Mouse (Mus musculus) heart, embryonic 10.5 days (tissue): ENCODE results near the gene Ccdc149. TPM values are rescaled to one million over a fixed set of nuclear protein-coding genes. Genes with fewer than 3 reads are reported as not detected.

Experiments
- DNase-seq: peaks from one replicate; pipeline ENCODE4 v3.0.0-alpha.2; 2017; ENCODE audit warnings: low spot score
- H3K27ac ChIP-seq: fragments of 300-500 bp; sonication (generic); 2 replicates; pipeline ENCODE4 v1.5.1; 2016; ENCODE audit warnings: mild to moderate bottlenecking
- H3K27me3 ChIP-seq: fragments of 300-500 bp; sonication (generic); 2 replicates; pipeline ENCODE4 v1.6.1; 2016; ENCODE audit warnings: mild to moderate bottlenecking; ENCODE audit not compliant: poor library complexity, insufficient read depth, severe bottlenecking
- H3K36me3 ChIP-seq: fragments of 300-500 bp; sonication (generic); 2 replicates; pipeline ENCODE4 v1.6.1; 2016; ENCODE audit warnings: mild to moderate bottlenecking, moderate library complexity
- H3K4me1 ChIP-seq: fragments of 300-500 bp; sonication (generic); 2 replicates; pipeline ENCODE4 v1.6.1; 2016; ENCODE audit warnings: mild to moderate bottlenecking
- H3K4me3 ChIP-seq: fragments of 300-500 bp; sonication (generic); 2 replicates; pipeline ENCODE4 v1.5.1; 2016; ENCODE audit warnings: mild to moderate bottlenecking, moderate library complexity
- H3K9me3 ChIP-seq: fragments of 300-500 bp; sonication (generic); 2 replicates; pipeline ENCODE4 v1.6.1; 2016; ENCODE audit warnings: mild to moderate bottlenecking, moderate library complexity
- WGBS: fragments of 180-500 bp; shearing (Covaris S2); methylation state at CpG from one replicate; pipeline ENCODE4 v1.1.7; 2016; 5-methylcytosine and 5-hydroxymethylcytosine counted together
- polyA plus RNA-seq: library from polyadenylated mRNA; unstranded; fragments of >200 nt; fragmentation: Nextera tagmentation; extraction: Ambion mirVana; gene quantifications from 2 replicates; pipeline ENCODE4 v1.2.1, GENCODE M21; 2016

Gene Ccdc149
- polyA plus RNA-seq, result 1.5 and 2.5 TPM in 2 replicates

DNA sequence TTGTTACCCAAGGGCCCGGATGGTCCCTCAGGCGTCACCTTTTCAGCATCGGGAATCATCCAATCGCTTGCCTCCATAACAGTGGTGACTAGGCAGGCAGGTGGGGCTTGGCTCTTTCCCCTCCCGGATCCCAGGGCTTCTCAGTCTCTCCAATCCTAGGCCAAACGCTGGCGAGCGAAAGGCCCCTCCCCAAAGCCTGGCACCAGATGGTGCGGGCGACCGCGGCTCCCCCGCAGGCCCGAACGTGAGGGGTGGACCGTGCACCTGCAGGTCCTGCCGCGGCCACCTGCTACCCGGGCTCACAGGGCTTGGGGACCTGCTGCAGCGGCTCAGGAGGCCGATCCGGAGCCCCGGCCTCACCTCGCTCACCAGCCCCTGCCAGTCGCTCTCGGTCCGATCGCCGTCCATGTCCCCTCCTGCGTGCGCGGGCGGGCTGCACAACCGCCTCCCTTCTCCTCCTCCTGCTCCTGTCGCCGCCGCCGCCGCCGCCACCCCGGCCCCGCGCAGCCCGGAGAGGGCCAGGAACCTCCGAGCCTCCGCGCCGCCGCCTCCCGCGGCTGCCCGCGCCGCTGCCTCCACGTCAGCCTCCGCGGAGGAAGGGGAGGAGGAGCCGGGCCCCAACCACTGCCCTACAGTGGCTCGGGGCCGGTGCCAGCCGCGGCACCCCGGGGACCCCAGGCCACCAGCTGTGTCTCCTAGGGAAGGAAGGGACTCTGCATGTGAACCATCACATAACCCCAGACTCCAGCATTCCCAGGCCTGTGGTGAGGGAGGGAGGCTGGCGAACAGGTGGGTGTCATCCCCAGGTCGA is at the start of gene Ccdc149:
TSS of gene Ccdc149 (minus strand) at position 531 of the 811 bp plus-strand sequence.
- Histone ChIP-seq H3K27ac (peak within 1 kb of the TSS; percentile 84), H3K27me3 (peaks cover 16% of the 10 kb centered on the region; the same call in 1 of the 2 replicates), H3K36me3 (no peaks in the 10 kb centered on the region), H3K4me3 (peak within 1 kb of the TSS; percentile 68), H3K4me1 (peaks cover 15% of the 10 kb centered on the region), H3K9me3 (no peaks in the 10 kb centered on the region)
- 1% methylated on average over 48 of the region's 65 CpGs for WGBS
- peak; percentile 81 for DNase-seq

- Histone ChIP-seq H3K27ac (no peak overlapping the region), H3K9me3 (peaks cover 6% of the 10 kb centered on the region), H3K27me3 (peaks cover 14% of the 10 kb centered on the region), H3K4me1 (0 out of 2 replicates have a peak, but pooled peaks cover 4% of the 10 kb centered on the region), H3K36me3 (0 out of 2 replicates have a peak, but pooled peaks cover 2% of the 10 kb centered on the region), H3K4me3 (no peak overlapping the region)
- DNase-seq, result no peak
- 84% methylated on average over 2 of the region's 2 CpGs for WGBS
These were observed 48.6 kb upstream of the Ccdc149 start for GRCm38 (mm10) chr5:52519921-52520320.

GRCm38 (mm10) chr5:52516072-52516476 is 44.8 kb upstream of the Ccdc149 start:
- no peak for DNase-seq
- H3K36me3 ChIP-seq, result 0 out of 2 replicates have a peak, but pooled peaks cover 2% of the 10 kb centered on the region
- H3K4me3 ChIP-seq, result peak overlapping the region; percentile 53
- 26% methylated on average over 21 of the region's 21 CpGs for WGBS
- no peak overlapping the region; the same call in 1 of the 2 replicates for H3K27ac ChIP-seq
- peaks cover 6% of the 10 kb centered on the region for H3K9me3 ChIP-seq
- peaks cover 11% of the 10 kb centered on the region for H3K27me3 ChIP-seq
- 0 out of 2 replicates have a peak, but pooled peaks cover 4% of the 10 kb centered on the region for H3K4me1 ChIP-seq

GRCm38 (mm10) chr5:52515246-52516021 is 44.1 kb upstream of the Ccdc149 start:
- H3K9me3 ChIP-seq, result peaks cover 6% of the 10 kb centered on the region
- H3K36me3 ChIP-seq, result 0 out of 2 replicates have a peak, but pooled peaks cover 2% of the 10 kb centered on the region
- no peak overlapping the region for H3K27ac ChIP-seq
- 34% methylated on average over 22 of the region's 22 CpGs for WGBS
- H3K4me3 ChIP-seq, result peak overlapping the region; percentile 53
- peaks cover 11% of the 10 kb centered on the region for H3K27me3 ChIP-seq
- no peak for DNase-seq
- H3K4me1 ChIP-seq, result 0 out of 2 replicates have a peak, but pooled peaks cover 4% of the 10 kb centered on the region

DNA sequence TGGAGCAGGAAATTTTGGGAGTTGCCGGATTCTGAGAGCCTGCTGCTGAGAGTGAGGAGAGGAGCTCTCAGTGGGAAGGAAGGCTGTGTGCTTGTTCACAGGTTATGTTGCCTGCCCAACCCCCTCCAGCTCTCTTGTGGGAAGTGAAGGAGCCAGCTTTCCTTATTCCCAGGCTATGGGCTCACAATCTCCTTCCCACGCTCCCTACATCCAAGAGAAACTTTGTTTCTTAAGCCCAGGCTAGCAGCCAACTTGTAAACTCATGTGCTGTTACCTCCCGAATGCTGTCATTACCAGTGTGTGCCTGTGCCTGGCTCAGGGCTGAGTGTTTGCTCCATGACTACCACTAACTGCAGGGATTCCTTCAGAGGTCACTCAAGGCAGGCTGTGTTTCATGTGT is 39.8 kb upstream of the Ccdc149 start:
- Histone ChIP-seq H3K9me3 (no peaks in the 10 kb centered on the region), H3K4me1 (peaks cover 5% of the 10 kb centered on the region; the same call in 1 of the 2 replicates), H3K36me3 (no peaks in the 10 kb centered on the region), H3K4me3 (no peak overlapping the region), H3K27me3 (peaks cover 2% of the 10 kb centered on the region; the same call in 1 of the 2 replicates), H3K27ac (no peak overlapping the region)
- WGBS, result 67% methylated on average over 3 of the region's 3 CpGs
- no peak for DNase-seq

DNA sequence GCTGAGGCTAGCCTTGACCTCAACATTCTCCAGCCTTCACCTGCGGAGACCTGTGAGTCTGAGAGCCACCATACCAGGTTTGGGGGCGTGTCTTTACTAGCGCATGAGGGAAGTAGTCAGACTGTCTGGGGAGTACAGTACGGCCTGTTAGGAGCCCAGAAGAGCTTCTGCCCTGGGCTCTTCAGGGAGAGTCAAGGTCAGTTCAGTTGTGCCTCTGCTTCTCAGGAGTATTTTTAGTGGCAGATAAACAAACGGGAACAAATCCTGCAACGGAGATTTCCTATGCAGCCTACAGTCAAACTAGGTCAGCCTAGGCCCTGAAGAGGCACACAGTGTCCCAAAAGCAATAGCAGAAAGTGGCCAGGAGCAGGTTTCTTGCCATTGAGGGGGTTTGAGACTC is 38.1 kb upstream of the Ccdc149 start:
- no peak for DNase-seq
- no peaks in the 10 kb centered on the region for H3K27me3 ChIP-seq
- WGBS, result 56% methylated on average over 6 of the region's 6 CpGs
- no peak overlapping the region for H3K4me3 ChIP-seq
- no peaks in the 10 kb centered on the region for H3K36me3 ChIP-seq
- peaks cover 3% of the 10 kb centered on the region; the same call in 1 of the 2 replicates for H3K4me1 ChIP-seq
- H3K27ac ChIP-seq, result peak overlapping the region; percentile 70; the same call in 1 of the 2 replicates
- no peaks in the 10 kb centered on the region for H3K9me3 ChIP-seq

GRCm38 (mm10) chr5:52504666-52505065 is 33.3 kb upstream of the Ccdc149 start:
- DNase-seq, result no peak
- Histone ChIP-seq H3K27me3 (no peaks in the 10 kb centered on the region), H3K4me3 (no peak overlapping the region), H3K9me3 (no peaks in the 10 kb centered on the region), H3K27ac (no peak overlapping the region), H3K36me3 (no peaks in the 10 kb centered on the region), H3K4me1 (peaks cover 1% of the 10 kb centered on the region; the same call in 1 of the 2 replicates)
- WGBS, result 84% methylated on average over 13 of the region's 13 CpGs

DNA sequence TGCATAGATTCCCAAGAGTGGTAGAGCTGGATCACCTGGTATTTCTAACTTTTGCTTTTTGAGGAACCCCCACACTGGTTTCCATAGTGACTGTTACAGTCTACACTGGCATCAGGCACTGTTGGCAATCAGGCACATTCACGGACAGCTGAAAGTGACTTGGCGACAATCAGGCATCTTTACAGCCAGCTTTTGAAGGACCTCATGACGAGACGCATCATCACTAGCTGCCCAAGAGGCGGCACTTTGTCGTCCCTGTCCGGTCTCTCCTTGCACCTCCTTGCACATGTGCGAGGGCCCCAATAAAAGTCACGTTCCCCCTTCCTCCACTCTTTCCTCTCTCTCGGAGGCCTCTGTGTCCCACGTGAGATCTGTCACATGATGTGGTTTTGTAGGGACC is 32.8 kb upstream of the Ccdc149 start:
- H3K4me3 ChIP-seq, result no peak overlapping the region
- WGBS, result 83% methylated on average over 11 of the region's 11 CpGs
- H3K9me3 ChIP-seq, result no peaks in the 10 kb centered on the region
- no peak overlapping the region for H3K27ac ChIP-seq
- no peaks in the 10 kb centered on the region for H3K4me1 ChIP-seq
- H3K27me3 ChIP-seq, result no peaks in the 10 kb centered on the region
- H3K36me3 ChIP-seq, result no peaks in the 10 kb centered on the region
- no peak for DNase-seq

DNA sequence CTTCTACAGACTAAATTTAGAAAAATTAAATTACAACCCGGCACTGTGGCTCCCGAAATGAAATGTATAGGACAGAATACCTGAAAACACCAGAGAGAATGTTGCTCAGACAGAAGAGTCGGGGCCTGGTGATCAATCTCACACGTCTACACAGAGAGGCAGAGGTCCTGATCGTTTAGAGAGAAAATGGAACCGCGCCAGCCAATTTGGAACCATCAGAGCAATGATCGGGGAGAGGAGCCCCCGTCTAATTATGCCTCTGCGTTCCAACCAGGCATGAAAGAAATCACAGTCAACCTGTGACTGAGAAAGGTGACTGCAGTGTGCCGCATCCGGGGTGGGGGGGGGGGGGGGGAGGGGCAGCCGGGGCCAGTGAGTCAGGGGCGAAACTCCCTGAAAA is 24.4 kb upstream of the Ccdc149 start:
- H3K27me3 ChIP-seq, result no peaks in the 10 kb centered on the region
- no peak overlapping the region for H3K4me3 ChIP-seq
- no peaks in the 10 kb centered on the region for H3K9me3 ChIP-seq
- DNase-seq, result no peak
- no peak overlapping the region for H3K27ac ChIP-seq
- H3K4me1 ChIP-seq, result no peaks in the 10 kb centered on the region
- 68% methylated on average over 14 of the region's 14 CpGs for WGBS
- no peaks in the 10 kb centered on the region for H3K36me3 ChIP-seq

DNA sequence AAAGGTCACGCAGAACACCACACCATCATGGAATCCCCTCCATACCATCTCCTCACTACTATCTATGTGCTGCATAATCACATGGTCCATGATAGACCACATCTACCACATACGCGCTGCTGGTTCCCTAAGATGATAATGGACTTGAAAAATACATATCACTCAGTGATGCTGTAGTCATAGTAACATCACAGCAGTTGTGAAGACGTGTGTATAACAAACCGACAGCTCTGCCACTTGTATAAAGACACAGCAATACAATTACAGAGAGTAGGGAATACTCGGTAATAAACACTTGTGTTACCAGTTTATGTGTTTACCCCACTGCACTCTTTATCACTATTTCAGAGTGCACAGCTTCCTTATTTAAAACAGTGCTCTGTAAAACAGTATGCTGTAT is 20.2 kb upstream of the Ccdc149 start:
- Histone ChIP-seq H3K36me3 (no peaks in the 10 kb centered on the region), H3K4me3 (no peak overlapping the region), H3K4me1 (no peaks in the 10 kb centered on the region), H3K27me3 (no peaks in the 10 kb centered on the region), H3K9me3 (no peaks in the 10 kb centered on the region), H3K27ac (no peak overlapping the region)
- 83% methylated on average over 6 of the region's 6 CpGs for WGBS
- no peak for DNase-seq

- Histone ChIP-seq H3K9me3 (no peaks in the 10 kb centered on the region), H3K27ac (no peak overlapping the region), H3K27me3 (no peaks in the 10 kb centered on the region), H3K4me3 (no peak overlapping the region), H3K4me1 (no peaks in the 10 kb centered on the region), H3K36me3 (no peaks in the 10 kb centered on the region)
- 77% methylated on average over 13 of the region's 13 CpGs for WGBS
- DNase-seq, result no peak
These were observed 16.5 kb upstream of the Ccdc149 start for GRCm38 (mm10) chr5:52487559-52488430.

- Histone ChIP-seq H3K9me3 (0 out of 2 replicates have a peak, but pooled peaks cover 5% of the 10 kb centered on the region), H3K4me3 (peak overlapping the region; percentile 61), H3K36me3 (no peaks in the 10 kb centered on the region), H3K4me1 (peaks cover 18% of the 10 kb centered on the region), H3K27ac (peak overlapping the region; percentile 87), H3K27me3 (peaks cover 8% of the 10 kb centered on the region; the same call in 1 of the 2 replicates)
- WGBS, result 3% methylated on average over 7 of the region's 7 CpGs
- no peak for DNase-seq
These were observed 5.5 kb upstream of the Ccdc149 start for GRCm38 (mm10) chr5:52476826-52477225.
